Mouse (Mus musculus): Measurements from ENCODE around the gene Hspa1b. TPM values are rescaled to one million over a fixed set of nuclear protein-coding genes. Genes with fewer than 3 reads are reported as not detected.

The Hspa1b gene
- polyA plus RNA-seq, 1 experiment = 5.5 TPM

DNA sequence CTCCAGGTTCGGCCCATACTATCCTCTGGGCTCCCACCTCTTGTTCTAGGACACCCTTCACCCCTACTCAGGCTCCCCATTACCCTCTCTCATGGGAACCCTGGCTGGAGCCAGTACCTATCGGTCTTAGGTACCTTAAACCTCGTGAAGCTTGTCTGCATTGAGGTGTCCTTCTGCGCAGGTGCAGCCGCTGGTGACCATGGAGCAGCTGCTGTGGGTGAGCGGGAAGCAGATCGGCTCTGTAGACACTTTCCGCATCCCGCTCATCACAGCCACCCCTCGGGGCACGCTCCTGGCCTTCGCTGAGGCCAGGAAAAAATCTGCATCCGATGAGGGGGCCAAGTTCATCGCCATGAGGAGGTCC, 27.3 kb downstream of the Hspa1b start:
- Histone ChIP-seq H3K4me3 (replicated peaks; ENCODE audit: control insufficient read depth, low read depth, low read length) (peak overlapping the region; percentile 89), H3K4me1 (ENCODE audit: control insufficient read depth, insufficient read depth, low read length) (peaks cover 7% of the 10 kb centered on the region; the same call in 1 of the 2 replicates), H3K27ac (ENCODE audit: control insufficient read depth, insufficient read depth, low read depth, low read length, poor library complexity) (peak overlapping the region; percentile 57)
- 5% methylated on average over 14 of the region's 14 CpGs for WGBS
- TF ChIP-seq POLR2A (IDR thresholded peaks at IDR 0.05; ENCODE audit: borderline replicate concordance, control insufficient read depth, low read depth, low read length) (no peak), CTCF (IDR thresholded peaks at IDR 0.05; ENCODE audit: control insufficient read depth, insufficient read depth, low read length) (no peak)

DNA sequence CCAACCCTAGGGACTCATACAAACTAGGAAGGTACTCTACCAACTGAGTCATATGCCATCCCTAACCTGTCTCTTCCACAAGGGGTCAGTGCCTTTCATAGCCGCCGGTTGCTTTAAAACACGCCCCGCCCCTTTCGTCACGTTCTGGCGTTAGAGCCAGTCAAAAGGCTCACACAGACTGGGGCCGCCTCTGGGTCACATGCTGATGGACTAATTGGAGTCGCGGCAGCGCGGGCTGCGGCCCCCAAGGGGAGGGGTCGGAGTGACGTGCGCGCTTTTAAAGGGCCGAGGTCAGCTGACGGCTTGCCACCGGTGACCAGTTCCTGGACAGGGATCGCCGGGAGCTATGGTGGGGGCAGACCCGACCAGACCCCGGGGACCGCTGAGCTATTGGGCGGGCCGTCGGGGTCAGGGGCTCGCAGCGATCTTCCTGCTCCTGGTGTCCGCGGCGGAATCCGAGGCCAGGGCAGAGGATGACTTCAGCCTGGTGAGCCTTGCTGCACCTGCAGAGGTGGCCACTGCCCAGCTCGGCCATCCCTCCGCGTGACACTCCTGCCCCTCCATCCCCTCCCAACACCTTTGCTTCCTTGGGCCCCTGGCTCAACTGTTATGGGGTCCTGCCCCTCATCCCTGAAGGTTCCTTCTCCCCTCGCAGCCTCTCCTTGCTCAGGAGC, 27.8 kb downstream of the Hspa1b start, which contains the start of gene Neu1:
Gene Neu1, plus strand, starts transcription at position 193 of the 674 bp plus-strand sequence.
- TF ChIP-seq POLR2A (IDR thresholded peaks at IDR 0.05; ENCODE audit: borderline replicate concordance, control insufficient read depth, low read depth, low read length) (peak; percentile 87), CTCF (IDR thresholded peaks at IDR 0.05; ENCODE audit: control insufficient read depth, insufficient read depth, low read length) (peak; percentile 65)
- peak within 1 kb of the TSS; percentile 89 for H3K4me3 ChIP-seq (replicated peaks; ENCODE audit: control insufficient read depth, low read depth, low read length)
- H3K27ac ChIP-seq (ENCODE audit: control insufficient read depth, insufficient read depth, low read depth, low read length, poor library complexity) = peak within 1 kb of the TSS; percentile 57
- H3K4me1 ChIP-seq (ENCODE audit: control insufficient read depth, insufficient read depth, low read length) = peaks cover 7% of the 10 kb centered on the region; the same call in 1 of the 2 replicates
- whole genome bisulfite sequencing = under 1% methylated on average over 38 of the region's 38 CpGs

DNA sequence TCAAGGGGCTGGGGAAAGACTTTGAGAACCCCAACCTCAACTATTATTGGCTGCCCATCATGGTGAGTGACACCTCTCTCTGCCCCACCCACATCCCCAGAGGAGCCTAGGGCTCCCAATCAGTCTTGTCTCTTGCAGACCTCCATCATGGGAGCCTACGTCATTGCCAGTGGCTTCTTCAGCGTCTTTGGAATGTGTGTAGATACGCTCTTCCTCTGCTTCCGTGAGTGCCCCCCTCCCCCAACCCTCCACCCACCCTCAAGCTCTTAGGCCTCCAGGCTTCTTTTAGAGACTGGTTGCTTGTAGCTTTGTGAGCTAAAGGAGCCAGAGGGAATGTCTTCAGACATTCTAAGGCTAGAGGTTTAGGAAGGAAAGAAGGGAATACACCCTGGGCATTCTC, 30.2 kb downstream of the Hspa1b start:
- TF ChIP-seq CTCF (IDR thresholded peaks at IDR 0.05; ENCODE audit: control insufficient read depth, insufficient read depth, low read length) (no peak), POLR2A (IDR thresholded peaks at IDR 0.05; ENCODE audit: borderline replicate concordance, control insufficient read depth, low read depth, low read length) (no peak)
- Histone ChIP-seq H3K4me3 (replicated peaks; ENCODE audit: control insufficient read depth, low read depth, low read length) (no peak overlapping the region), H3K27ac (ENCODE audit: control insufficient read depth, insufficient read depth, low read depth, low read length, poor library complexity) (no peak overlapping the region), H3K4me1 (ENCODE audit: control insufficient read depth, insufficient read depth, low read length) (no peaks in the 10 kb centered on the region; the same call in 1 of the 2 replicates)
- 85% methylated on average over 4 of the region's 4 CpGs for WGBS

DNA sequence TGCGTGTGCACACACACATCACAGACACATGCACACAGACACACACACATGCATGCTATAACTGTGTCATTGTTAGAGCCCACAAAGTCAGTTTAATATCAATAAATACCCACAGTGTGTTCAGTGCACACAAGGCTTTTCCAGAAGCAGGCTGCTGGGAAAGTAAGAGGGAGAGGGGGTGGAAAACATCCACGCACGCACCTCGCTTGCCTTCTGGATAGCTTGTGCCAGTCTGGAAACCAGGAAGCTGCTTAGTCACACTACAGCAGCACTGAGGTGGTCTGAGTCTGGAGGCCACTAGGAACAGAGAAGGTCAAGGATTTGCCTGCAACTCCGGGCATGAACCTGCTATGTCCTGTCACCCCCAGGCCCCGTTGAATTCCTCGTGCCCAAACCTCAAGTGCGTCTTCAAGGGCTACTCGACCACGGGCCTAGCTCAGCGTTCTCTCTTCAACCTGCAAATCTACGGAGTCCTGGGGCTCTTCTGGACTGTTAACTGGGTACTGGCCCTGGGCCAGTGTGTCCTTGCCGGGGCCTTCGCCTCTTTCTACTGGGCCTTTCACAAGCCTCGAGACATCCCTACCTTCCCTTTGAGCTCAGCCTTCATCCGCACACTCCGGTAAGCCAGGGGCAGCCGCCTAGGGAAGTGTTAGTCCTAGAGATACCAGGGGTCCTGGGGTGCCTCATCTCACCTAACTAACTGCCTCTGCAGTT, 31.6 kb downstream of the Hspa1b start:
- no peak for TF ChIP-seq POLR2A (IDR thresholded peaks at IDR 0.05; ENCODE audit: borderline replicate concordance, control insufficient read depth, low read depth, low read length)
- no peak for TF ChIP-seq CTCF (IDR thresholded peaks at IDR 0.05; ENCODE audit: control insufficient read depth, insufficient read depth, low read length)
- 89% methylated on average over 18 of the region's 18 CpGs for WGBS
- H3K4me3 ChIP-seq (replicated peaks; ENCODE audit: control insufficient read depth, low read depth, low read length) = no peak overlapping the region
- no peaks in the 10 kb centered on the region; the same call in 1 of the 2 replicates for H3K4me1 ChIP-seq (ENCODE audit: control insufficient read depth, insufficient read depth, low read length)
- H3K27ac ChIP-seq (ENCODE audit: control insufficient read depth, insufficient read depth, low read depth, low read length, poor library complexity) = no peak overlapping the region

DNA sequence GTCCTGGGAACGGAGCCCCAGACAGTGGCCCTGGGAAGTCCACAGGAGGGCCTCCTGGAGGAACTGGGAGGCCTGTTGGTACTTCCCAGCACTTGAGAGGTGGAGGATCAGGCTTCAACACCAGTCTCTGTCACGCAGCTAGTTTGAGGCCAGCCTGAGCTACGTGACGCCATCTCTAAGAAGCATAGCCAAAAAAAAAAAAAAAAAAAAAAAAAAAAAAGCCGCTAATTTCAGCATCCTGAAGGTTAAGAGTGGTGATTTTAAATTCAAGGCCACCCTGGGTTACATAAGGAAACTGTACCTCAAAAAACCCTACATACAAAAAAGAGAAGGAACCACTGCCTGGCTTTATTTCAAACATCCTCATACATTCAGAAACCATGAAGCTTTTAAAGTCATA, 34.8 kb downstream of the Hspa1b start:
- TF ChIP-seq POLR2A (IDR thresholded peaks at IDR 0.05; ENCODE audit: borderline replicate concordance, control insufficient read depth, low read depth, low read length) (no peak), CTCF (IDR thresholded peaks at IDR 0.05; ENCODE audit: control insufficient read depth, insufficient read depth, low read length) (no peak)
- Histone ChIP-seq H3K27ac (ENCODE audit: control insufficient read depth, insufficient read depth, low read depth, low read length, poor library complexity) (no peak overlapping the region), H3K4me1 (ENCODE audit: control insufficient read depth, insufficient read depth, low read length) (no peaks in the 10 kb centered on the region; the same call in 1 of the 2 replicates), H3K4me3 (replicated peaks; ENCODE audit: control insufficient read depth, low read depth, low read length) (no peak overlapping the region)
- WGBS = 32% methylated on average over 5 of the region's 5 CpGs

DNA sequence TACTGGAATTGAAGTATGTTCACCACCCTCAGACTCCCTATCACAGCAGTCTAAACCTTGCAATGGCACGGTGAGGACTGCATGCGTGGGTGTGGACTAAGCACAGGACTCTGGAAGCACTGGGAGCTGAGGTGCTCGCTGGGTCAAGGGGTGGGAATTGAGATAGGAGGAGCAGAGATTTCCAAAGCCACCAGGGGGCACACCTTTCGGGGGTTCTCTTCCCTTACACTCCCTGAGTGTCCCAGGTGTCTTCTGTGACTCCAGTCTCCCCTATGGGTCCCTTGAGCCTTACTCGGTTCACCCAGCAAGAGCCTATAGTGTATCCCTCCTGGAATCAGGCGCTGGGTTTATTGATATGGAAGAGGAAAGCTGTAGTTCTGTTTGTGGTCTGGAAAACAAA, 36.1 kb downstream of the Hspa1b start:
- WGBS = 58% methylated on average over 6 of the region's 6 CpGs
- no peak for TF ChIP-seq POLR2A (IDR thresholded peaks at IDR 0.05; ENCODE audit: borderline replicate concordance, control insufficient read depth, low read depth, low read length)
- no peak for TF ChIP-seq CTCF (IDR thresholded peaks at IDR 0.05; ENCODE audit: control insufficient read depth, insufficient read depth, low read length)
- no peaks in the 10 kb centered on the region; the same call in 1 of the 2 replicates for H3K4me1 ChIP-seq (ENCODE audit: control insufficient read depth, insufficient read depth, low read length)
- no peak overlapping the region for H3K4me3 ChIP-seq (replicated peaks; ENCODE audit: control insufficient read depth, low read depth, low read length)
- no peak overlapping the region for H3K27ac ChIP-seq (ENCODE audit: control insufficient read depth, insufficient read depth, low read depth, low read length, poor library complexity)

DNA sequence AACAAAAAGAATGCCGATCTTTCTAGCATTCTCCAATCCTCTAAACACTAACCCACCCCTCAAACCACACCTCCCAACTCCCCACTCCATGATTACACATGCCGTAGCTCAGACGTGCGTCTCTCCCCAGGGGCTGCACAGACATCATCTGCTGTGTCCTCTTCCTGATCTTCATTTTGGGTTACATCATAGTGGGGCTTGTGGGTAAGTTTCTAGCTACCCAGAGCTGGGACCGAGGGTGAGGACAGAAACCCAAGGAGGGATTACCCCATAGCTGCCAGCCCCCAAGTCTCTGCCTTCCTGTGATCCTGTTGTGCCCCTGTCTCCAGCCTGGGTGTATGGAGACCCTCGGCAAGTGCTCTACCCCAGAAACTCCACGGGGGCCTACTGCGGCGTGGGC, 41.9 kb downstream of the Hspa1b start:
- Histone ChIP-seq H3K27ac (ENCODE audit: control insufficient read depth, insufficient read depth, low read depth, low read length, poor library complexity) (no peak overlapping the region), H3K4me1 (ENCODE audit: control insufficient read depth, insufficient read depth, low read length) (no peaks in the 10 kb centered on the region; the same call in 1 of the 2 replicates), H3K4me3 (replicated peaks; ENCODE audit: control insufficient read depth, low read depth, low read length) (no peak overlapping the region)
- TF ChIP-seq CTCF (IDR thresholded peaks at IDR 0.05; ENCODE audit: control insufficient read depth, insufficient read depth, low read length) (no peak), POLR2A (IDR thresholded peaks at IDR 0.05; ENCODE audit: borderline replicate concordance, control insufficient read depth, low read depth, low read length) (no peak)
- 55% methylated on average over 9 of the region's 9 CpGs for WGBS

DNA sequence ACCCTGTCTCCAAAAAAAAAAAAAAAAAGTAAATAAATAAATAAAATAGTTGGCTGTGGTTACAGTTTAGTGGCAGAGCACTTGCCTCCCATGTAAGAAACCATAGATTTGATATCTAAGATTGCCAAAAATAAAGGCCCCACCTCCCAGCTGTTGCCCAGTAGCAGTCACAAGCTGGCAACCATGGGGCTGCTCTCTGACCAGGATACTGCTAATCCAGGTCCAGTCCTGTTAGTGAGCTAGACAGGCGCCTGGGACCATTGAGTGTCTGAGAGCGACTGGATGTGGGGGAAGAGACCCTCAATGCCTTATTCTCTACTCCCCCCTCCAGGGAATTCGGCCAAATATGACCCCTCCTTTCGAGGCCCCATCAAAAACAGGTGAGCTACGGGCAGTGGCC, 42.7 kb downstream of the Hspa1b start:
- 81% methylated on average over 5 of the region's 5 CpGs for WGBS
- no peaks in the 10 kb centered on the region; the same call in 1 of the 2 replicates for H3K4me1 ChIP-seq (ENCODE audit: control insufficient read depth, insufficient read depth, low read length)
- H3K27ac ChIP-seq (ENCODE audit: control insufficient read depth, insufficient read depth, low read depth, low read length, poor library complexity) = no peak overlapping the region
- TF ChIP-seq CTCF (IDR thresholded peaks at IDR 0.05; ENCODE audit: control insufficient read depth, insufficient read depth, low read length) (no peak), POLR2A (IDR thresholded peaks at IDR 0.05; ENCODE audit: borderline replicate concordance, control insufficient read depth, low read depth, low read length) (no peak)
- no peak overlapping the region for H3K4me3 ChIP-seq (replicated peaks; ENCODE audit: control insufficient read depth, low read depth, low read length)
